Mouse (Mus musculus) kidney, postnatal 0 days (tissue): Measurements from ENCODE around the gene Traf4. TPM values are rescaled to one million over a fixed set of nuclear protein-coding genes. Genes with fewer than 3 reads are reported as not detected.

Experiments used
- ATAC-seq: fragments of 200-750 bp; cut with Nextera tagmentation; replicated peaks from 2 replicates; pipeline ENCODE4 v1.8.0; 2017; ENCODE audit warnings: low read depth, moderate number of reproducible peaks, moderate TSS enrichment, moderate library complexity; ENCODE audit not compliant: low FRiP score
- DNase-seq: peaks from one replicate; pipeline ENCODE4 v3.0.0-alpha.2; 2016; ENCODE audit warnings: low spot score
- H3K27ac ChIP-seq: fragments of 300-500 bp; sonication (generic); 2 replicates; pipeline ENCODE4 v1.5.1; 2014; ENCODE audit warnings: mild to moderate bottlenecking
- H3K27me3 ChIP-seq: fragments of 300-500 bp; sonication (generic); 2 replicates; pipeline ENCODE4 v1.6.1; 2014; ENCODE audit warnings: low read length, mixed read lengths; ENCODE audit not compliant: insufficient read depth
- H3K36me3 ChIP-seq: fragments of 300-500 bp; sonication (generic); 2 replicates; pipeline ENCODE4 v1.6.1; 2014; ENCODE audit warnings: low read length, mixed read lengths; ENCODE audit not compliant: insufficient read depth
- H3K4me1 ChIP-seq: fragments of 300-500 bp; sonication (generic); replicated peaks from 2 replicates; pipeline ENCODE4 v1.6.1; 2014; ENCODE audit warnings: antibody characterized with exemption, low read length, mixed read lengths; ENCODE audit not compliant: insufficient read depth
- H3K4me2 ChIP-seq: fragments of 300-500 bp; sonication (generic); 2 replicates; pipeline ENCODE4 v1.6.1; 2014; ENCODE audit warnings: mild to moderate bottlenecking, low read length, moderate library complexity, mixed read lengths
- H3K4me3 ChIP-seq: fragments of 300-500 bp; sonication (generic); replicated peaks from 2 replicates; pipeline ENCODE4 v1.5.1; 2014; ENCODE audit warnings: low read depth, low read length
- H3K9ac ChIP-seq: fragments of 300-500 bp; sonication (generic); 2 replicates; pipeline ENCODE4 v1.6.1; 2014; ENCODE audit warnings: low read depth, low read length
- H3K9me3 ChIP-seq: fragments of 300-500 bp; sonication (generic); replicated peaks from 2 replicates; pipeline ENCODE4 v1.6.1; 2016; ENCODE audit warnings: low read length, inconsistent platforms, mixed read lengths
- CTCF ChIP-seq: IDR thresholded peaks from 2 replicates; pipeline ENCODE4 v1.5.1; 2016; ENCODE audit warnings: antibody characterized with exemption, low read depth, mild to moderate bottlenecking, moderate library complexity
- WGBS: fragments of 180-500 bp; shearing (Covaris S2); extraction: QIAGEN DNeasy Blood & Tissue Kit; methylation state at CpG from one replicate; pipeline ENCODE4 v1.1.7; 2014; 5-methylcytosine and 5-hydroxymethylcytosine counted together
- polyA plus RNA-seq: library from polyadenylated mRNA; unstranded; fragments of >200 nt; fragmentation: Nextera tagmentation; extraction: Ambion mirVana; gene quantifications from 2 replicates; pipeline ENCODE4 v1.2.1, GENCODE M21; 2015

Gene Traf4
- polyA plus RNA-seq, 1 experiment from 2014 or later = 79.6 TPM

DNA sequence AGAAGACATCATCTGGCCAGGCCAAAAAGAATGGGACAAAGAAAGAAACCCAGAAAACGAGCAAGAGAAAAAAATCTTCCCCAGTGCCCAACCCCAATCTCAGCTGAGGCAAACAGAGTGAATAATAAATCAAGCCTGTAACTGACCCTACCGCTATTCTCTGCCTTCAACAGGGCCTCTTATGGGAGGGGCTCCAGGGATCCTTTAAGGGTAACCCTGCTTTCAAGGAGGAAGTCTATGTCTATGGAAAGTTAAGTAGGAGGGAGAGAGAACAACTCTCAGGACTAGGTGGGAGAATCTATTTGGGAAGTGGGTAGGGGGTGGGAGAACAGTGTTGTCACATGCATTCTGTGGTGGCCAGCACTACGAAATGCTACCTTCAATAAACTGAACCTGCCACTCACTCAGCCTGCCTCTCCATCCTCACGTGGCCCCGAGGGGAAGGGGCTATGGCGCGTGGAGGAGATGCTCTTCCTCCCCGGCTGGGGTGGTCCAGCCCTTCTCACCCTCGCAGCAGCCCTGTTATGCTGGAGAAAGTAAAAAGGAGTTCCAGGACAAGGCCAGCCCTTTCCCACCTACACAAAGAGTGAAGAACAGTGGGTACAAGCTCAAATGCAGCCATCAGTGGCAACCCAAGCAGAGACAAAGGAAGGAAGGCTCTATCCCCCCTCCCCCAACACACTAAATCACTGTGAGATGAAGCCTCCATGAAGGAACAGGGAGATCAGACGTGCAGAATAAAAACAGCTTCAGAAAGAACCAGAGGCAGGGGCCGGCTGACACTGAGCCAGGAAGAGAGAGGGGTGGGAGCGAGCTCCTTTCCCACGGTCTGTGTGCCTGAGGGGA, 40.2 kb upstream of the Traf4 start:
- no peak; the same call in 1 of the 2 replicates for ATAC-seq

DNA sequence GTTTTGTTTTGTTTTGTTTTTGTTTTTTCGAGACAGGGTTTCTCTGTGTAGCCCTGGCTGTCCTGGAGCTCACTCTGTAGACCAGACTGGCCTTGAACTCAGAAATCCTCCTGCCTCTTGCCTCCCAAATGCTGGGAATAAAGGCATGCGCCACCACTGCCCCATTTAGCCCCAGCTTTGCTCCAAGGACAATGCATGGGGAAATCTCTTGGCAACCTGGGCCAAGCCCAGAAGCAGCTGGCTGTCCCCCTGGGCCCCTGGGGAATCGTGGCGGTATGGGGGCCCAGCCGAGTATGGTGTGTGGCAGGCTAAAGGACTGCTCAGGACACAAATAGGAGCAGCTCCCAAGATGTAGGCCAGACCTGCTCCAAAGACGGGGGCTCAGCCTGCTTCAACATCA, 38.9 kb upstream of the Traf4 start:
- no peaks in the 10 kb centered on the region for H3K27me3 ChIP-seq
- no peak overlapping the region for H3K4me3 ChIP-seq
- ATAC-seq = no peak
- H3K9me3 ChIP-seq = no peaks in the 10 kb centered on the region
- no peak overlapping the region for H3K27ac ChIP-seq
- 74% methylated on average over 6 of the region's 6 CpGs for WGBS
- peaks cover 3% of the 10 kb centered on the region; the same call in 1 of the 2 replicates for H3K4me1 ChIP-seq
- H3K36me3 ChIP-seq = peaks cover 27% of the 10 kb centered on the region
- H3K4me2 ChIP-seq = no peak overlapping the region
- TF ChIP-seq CTCF = no peak
- no peak overlapping the region for H3K9ac ChIP-seq
- no peak for DNase-seq

More for the DNA sequence above, 40.2 kb upstream of the Traf4 start:
- WGBS = 24% methylated on average over 13 of the region's 13 CpGs
- no peaks in the 10 kb centered on the region for H3K9me3 ChIP-seq
- peaks cover 3% of the 10 kb centered on the region; the same call in 1 of the 2 replicates for H3K4me1 ChIP-seq
- H3K27ac ChIP-seq = peak overlapping the region; percentile 57
- TF ChIP-seq CTCF = no peak
- no peak overlapping the region for H3K4me3 ChIP-seq
- peaks cover 39% of the 10 kb centered on the region for H3K36me3 ChIP-seq
- DNase-seq = peak; percentile 78
- no peak overlapping the region for H3K4me2 ChIP-seq
- peak overlapping the region; percentile 18; the same call in 1 of the 2 replicates for H3K9ac ChIP-seq
- H3K27me3 ChIP-seq = no peaks in the 10 kb centered on the region

DNA sequence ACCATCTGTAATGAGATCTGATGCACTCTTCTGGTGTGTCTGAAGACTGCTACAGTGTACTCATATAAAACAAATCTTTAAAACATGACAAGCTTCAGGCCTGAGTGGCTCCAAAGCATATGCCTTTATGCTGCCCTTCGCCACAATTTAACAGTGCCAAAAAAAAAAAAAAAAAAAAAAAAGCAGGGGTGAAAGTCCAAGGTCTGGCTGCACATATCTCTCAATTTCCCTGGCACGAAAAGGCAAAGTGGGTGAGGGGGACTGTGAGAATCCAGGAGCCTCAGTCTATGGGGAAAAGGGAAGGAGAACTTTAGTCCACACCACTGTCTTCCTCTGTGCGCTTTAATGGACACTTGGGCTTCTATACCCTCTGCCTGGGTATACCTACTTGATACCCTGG, 37.0 kb upstream of the Traf4 start:
- ATAC-seq = no peak
- Histone ChIP-seq H3K36me3 (peaks cover 8% of the 10 kb centered on the region), H3K4me1 (peaks cover 3% of the 10 kb centered on the region; the same call in 1 of the 2 replicates), H3K4me2 (no peak overlapping the region), H3K4me3 (no peak overlapping the region), H3K9me3 (no peaks in the 10 kb centered on the region), H3K9ac (no peak overlapping the region), H3K27ac (no peak overlapping the region), H3K27me3 (no peaks in the 10 kb centered on the region)
- 74% methylated on average over 3 of the region's 3 CpGs for WGBS
- DNase-seq = no peak
- no peak for TF ChIP-seq CTCF

DNA sequence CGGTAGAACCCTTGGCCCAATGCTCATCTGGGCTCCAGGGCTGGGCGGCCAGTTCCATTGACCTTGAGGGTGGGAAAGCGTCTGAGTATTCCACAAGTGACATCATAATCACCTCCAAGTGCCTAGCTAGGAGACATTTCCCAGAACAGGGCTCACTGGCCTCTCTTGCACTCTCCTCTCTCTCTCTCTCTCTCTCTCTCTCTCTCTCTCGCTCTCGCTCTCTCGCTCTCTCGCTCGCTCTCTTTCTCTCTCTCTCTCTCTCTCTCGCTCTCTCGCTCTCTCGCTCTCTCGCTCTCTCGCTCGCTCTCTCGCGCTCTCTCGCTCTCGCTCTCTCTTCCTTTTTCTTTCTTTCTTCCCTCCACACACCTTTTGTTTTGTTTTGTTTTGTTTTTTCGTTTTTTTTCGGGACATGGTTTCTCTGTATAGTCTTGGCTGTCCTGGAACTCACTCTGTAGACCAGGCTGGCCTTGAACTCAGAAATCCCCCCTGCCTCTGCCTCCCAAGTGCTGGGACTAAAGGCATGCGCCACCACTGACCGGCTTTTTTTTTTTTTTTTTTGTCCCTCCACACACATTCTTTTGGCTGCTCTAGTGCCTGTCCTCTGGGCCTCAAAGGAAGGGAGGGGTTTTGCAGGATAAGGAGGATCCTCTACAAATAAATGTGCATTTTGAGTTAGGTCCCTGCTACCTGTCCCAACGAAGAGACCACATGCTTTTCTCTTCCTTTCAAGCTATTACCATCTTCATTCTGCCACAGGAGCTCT, 29.9 kb upstream of the Traf4 start:
- ATAC-seq = no peak
- Histone ChIP-seq H3K27ac (no peak overlapping the region), H3K4me1 (peaks cover 5% of the 10 kb centered on the region), H3K4me2 (peak overlapping the region; percentile 65), H3K4me3 (peak overlapping the region; percentile 53), H3K27me3 (no peaks in the 10 kb centered on the region), H3K36me3 (peaks cover 17% of the 10 kb centered on the region), H3K9me3 (no peaks in the 10 kb centered on the region), H3K9ac (peak overlapping the region; percentile 13)
- no peak for TF ChIP-seq CTCF
- no peak for DNase-seq
- 66% methylated on average over 23 of the region's 23 CpGs for WGBS

DNA sequence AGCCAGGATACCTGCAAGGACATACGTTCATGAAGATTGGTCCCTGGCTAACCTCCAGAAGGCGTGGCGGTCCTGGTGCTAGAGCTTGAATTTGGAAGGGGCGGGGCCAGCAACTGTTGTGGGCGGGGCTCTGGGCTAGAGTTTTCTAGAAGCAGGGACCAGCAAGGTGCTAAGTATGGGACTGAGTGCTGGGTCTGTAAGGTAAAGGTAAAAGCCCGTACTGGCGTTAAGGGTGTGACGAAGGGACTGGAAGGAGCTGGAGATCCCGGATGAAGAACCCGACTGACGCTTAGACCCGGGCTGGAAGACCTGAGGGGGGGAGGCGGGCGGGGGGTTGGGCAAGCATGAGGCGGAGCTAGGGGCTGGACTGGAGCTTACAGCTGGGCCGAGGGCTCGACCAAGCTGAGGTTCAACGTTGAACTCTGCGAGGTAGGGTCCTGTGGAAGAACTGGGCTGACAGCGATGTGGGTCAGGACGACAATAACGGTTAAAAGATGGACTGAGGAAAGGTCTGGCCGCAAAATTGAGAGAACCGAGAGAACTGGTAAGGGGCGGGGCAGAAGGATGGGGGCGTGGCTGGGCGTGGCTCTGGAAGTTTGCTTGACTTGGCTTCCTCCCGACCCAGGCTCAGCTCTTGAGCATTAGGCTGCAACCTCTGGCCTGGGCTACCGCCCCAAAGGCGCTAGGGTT, 29.2 kb upstream of the Traf4 start:
- no peaks in the 10 kb centered on the region for H3K27me3 ChIP-seq
- H3K36me3 ChIP-seq = peaks cover 21% of the 10 kb centered on the region
- no peak for TF ChIP-seq CTCF
- no peak overlapping the region for H3K27ac ChIP-seq
- ATAC-seq (peak; percentile 73), DNase-seq (peak; percentile 86)
- peak overlapping the region; percentile 53 for H3K4me3 ChIP-seq
- H3K9me3 ChIP-seq = no peaks in the 10 kb centered on the region
- H3K4me2 ChIP-seq = peak overlapping the region; percentile 65
- peak overlapping the region; percentile 13 for H3K9ac ChIP-seq
- peaks cover 11% of the 10 kb centered on the region for H3K4me1 ChIP-seq
- WGBS = 2% methylated on average over 30 of the region's 30 CpGs

DNA sequence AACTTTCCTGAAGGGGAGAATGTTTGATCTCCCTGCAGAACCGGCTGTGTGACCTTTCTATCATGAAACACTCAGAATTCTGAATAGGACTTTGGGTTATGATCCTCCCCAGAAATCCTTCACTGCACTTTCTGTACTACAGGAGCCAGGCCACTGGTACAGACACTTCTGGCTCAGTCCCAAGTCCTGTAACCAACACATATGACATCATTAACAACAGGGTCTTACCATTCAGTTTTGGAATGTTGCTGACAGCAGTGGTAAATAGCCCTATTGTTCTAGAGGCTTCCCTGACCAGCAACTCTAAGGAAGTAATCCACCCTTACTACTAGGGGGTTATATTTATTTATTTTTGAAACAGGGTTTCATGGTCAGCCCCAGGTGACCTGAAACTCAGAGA, 27.7 kb upstream of the Traf4 start, which contains the start of gene Proca1:
Gene Proca1 (plus strand): TSS at position 280 of the 400 bp plus-strand sequence.
- H3K9me3 ChIP-seq = no peaks in the 10 kb centered on the region
- ATAC-seq (no peak), DNase-seq (no peak)
- H3K4me1 ChIP-seq = peaks cover 14% of the 10 kb centered on the region
- H3K4me3 ChIP-seq = peak within 1 kb of the TSS; percentile 53
- 0 out of 2 replicates have a peak within 1 kb of the TSS, but pooled peaks have one; percentile 13 for H3K9ac ChIP-seq
- 78% methylated on average over 1 of the region's 1 CpGs for WGBS
- TF ChIP-seq CTCF = no peak
- no peaks in the 10 kb centered on the region for H3K27me3 ChIP-seq
- peaks cover 21% of the 10 kb centered on the region for H3K36me3 ChIP-seq
- peak within 1 kb of the TSS; percentile 65 for H3K4me2 ChIP-seq
- H3K27ac ChIP-seq = no peak within 1 kb of the TSS
